ENCODE assay signal across 7 mouse cellular contexts in genomic region chr1:134232778-134233531, GRCm38 (mm10). TPM values are rescaled to one million over a fixed set of nuclear protein-coding genes. Genes with fewer than 3 reads are reported as not detected.
DNase-seq lines count a peak whose midpoint lies in the region; ATAC-seq and TF ChIP-seq lines count a peak whose summit lies in the region.

No protein-coding gene starts in this region.

- peak; percentile 32 for DNase-seq in A20 (ENCODE audit: low read depth, low spot score)
- peak; percentile 67 for DNase-seq in adipocyte (ENCODE audit: low spot score)
- peak; percentile 69 for DNase-seq in left cerebral cortex, adult 11 months (ENCODE audit: low spot score)
- DNase-seq in thymus, postnatal 4 days = no peak

- H3K4me1 ChIP-seq in intestine, embryonic 15.5 days (replicated peaks) = peaks cover 24% of the 10 kb centered on the region
- peaks cover 39% of the 10 kb centered on the region for H3K4me1 ChIP-seq in olfactory bulb, adult 2 months (ENCODE audit: control insufficient read depth, insufficient read depth, low read length)

- peak overlapping the region; percentile 55 for H3K27ac ChIP-seq in intestine, embryonic 15.5 days
- peak overlapping the region; percentile 50 for H3K27ac ChIP-seq in olfactory bulb, adult 2 months (ENCODE audit: insufficient read depth, low read depth, low read length)

- 49% methylated on average over 12 of the region's 12 CpGs for WGBS in intestine, embryonic 15.5 days
- WGBS in olfactory bulb, adult 2 months = 58% methylated on average over 12 of the region's 12 CpGs

- TF ChIP-seq CTCF in olfactory bulb, adult 2 months (IDR thresholded peaks at IDR 0.05; ENCODE audit: insufficient read depth, low read depth, low read length) = no peak

- H3K4me3 ChIP-seq in intestine, embryonic 15.5 days (replicated peaks) = no peak overlapping the region
- peak overlapping the region; percentile 55 for H3K4me3 ChIP-seq in olfactory bulb, adult 2 months (ENCODE audit: insufficient read depth, low read depth, low read length)

- TF ChIP-seq POLR2A in olfactory bulb, adult 2 months (IDR thresholded peaks at IDR 0.05; ENCODE audit: insufficient read depth, low read depth, low read length) = no peak

- no peak overlapping the region for H3K9ac ChIP-seq in intestine, embryonic 15.5 days

- ATAC-seq in erythroblast, adult 5-6 weeks (replicated peaks; ENCODE audit: low FRiP score, poor library complexity, severe bottlenecking) = 0 out of 2 replicates have a peak, but pooled peaks have one; percentile 36
- ATAC-seq in intestine, embryonic 15.5 days = peak; percentile 78

- H3K4me2 ChIP-seq in intestine, embryonic 15.5 days (replicated peaks) = peak overlapping the region; percentile 90; the same call in 1 of the 2 replicates

- no peaks in the 10 kb centered on the region for H3K36me3 ChIP-seq in intestine, embryonic 15.5 days

- H3K9me3 ChIP-seq in intestine, embryonic 15.5 days = no peaks in the 10 kb centered on the region

- peaks cover 34% of the 10 kb centered on the region for H3K27me3 ChIP-seq in intestine, embryonic 15.5 days (replicated peaks)

RNA-seq across cellular contexts. Expression of gene Adora1, which starts 2.3 kb away (rescaled TPM):
- total RNA-seq in erythroblast, adult 5-6 weeks (2015; ENCODE audit: low replicate concordance) = not detected in 2 replicates
- not detected in 2 replicates for total RNA-seq in erythroblast, adult 5-6 weeks (2017; ENCODE audit: low replicate concordance)
- polyA plus RNA-seq in intestine, embryonic 15.5 days (2015; fragmentation: Nextera tagmentation; extraction: Ambion mirVana) = 4.0 and 8.3 TPM in 2 replicates
- not detected in 2 replicates for polyA plus RNA-seq in olfactory bulb, adult 2 months (2012; ENCODE audit: insufficient read depth, insufficient read length, low replicate concordance, missing spikeins)

RNA-seq across cellular contexts. Expression of gene Mybph, which starts 39.7 kb away (rescaled TPM):
- not detected in 2 replicates for total RNA-seq in erythroblast, adult 5-6 weeks (2015; ENCODE audit: low replicate concordance)
- total RNA-seq in erythroblast, adult 5-6 weeks (2017; ENCODE audit: low replicate concordance) = not detected in 2 replicates
- 0.15 and 0.52 TPM in 2 replicates for polyA plus RNA-seq in intestine, embryonic 15.5 days (2015; fragmentation: Nextera tagmentation; extraction: Ambion mirVana)
- polyA plus RNA-seq in olfactory bulb, adult 2 months (2012; ENCODE audit: insufficient read depth, insufficient read length, low replicate concordance, missing spikeins) = not detected in 2 replicates

RNA-seq across cellular contexts. Expression of gene Chil1, which starts 51.0 kb away (rescaled TPM):
- 71.3 and 98.6 TPM in 2 replicates for total RNA-seq in erythroblast, adult 5-6 weeks (2015; ENCODE audit: low replicate concordance)
- total RNA-seq in erythroblast, adult 5-6 weeks (2017; ENCODE audit: low replicate concordance) = 29.3 and 58.3 TPM in 2 replicates
- 0.44 and 0.58 TPM in 2 replicates for polyA plus RNA-seq in intestine, embryonic 15.5 days (2015; fragmentation: Nextera tagmentation; extraction: Ambion mirVana)
- polyA plus RNA-seq in olfactory bulb, adult 2 months (2012; ENCODE audit: insufficient read depth, insufficient read length, low replicate concordance, missing spikeins) = not detected in 2 replicates

RNA-seq across cellular contexts. Expression of gene Myog, which starts 56.8 kb away (rescaled TPM):
- not detected in 2 replicates for total RNA-seq in erythroblast, adult 5-6 weeks (2015; ENCODE audit: low replicate concordance)
- not detected in 2 replicates for total RNA-seq in erythroblast, adult 5-6 weeks (2017; ENCODE audit: low replicate concordance)
- polyA plus RNA-seq in intestine, embryonic 15.5 days (2015; fragmentation: Nextera tagmentation; extraction: Ambion mirVana) = 0.54 and 1.1 TPM in 2 replicates
- not detected in 2 replicates for polyA plus RNA-seq in olfactory bulb, adult 2 months (2012; ENCODE audit: insufficient read depth, insufficient read length, low replicate concordance, missing spikeins)
